Mouse (Mus musculus) spleen, adult 2 months (tissue): ENCODE results near the gene Fndc8.

Experiments used
- CTCF ChIP-seq: fragments of 200-500 bp; IDR thresholded peaks from 2 replicates; pipeline ENCODE4 v1.5.1; 2011; ENCODE audit warnings: mild to moderate bottlenecking, inconsistent platforms; ENCODE audit not compliant: insufficient read depth, insufficient read length, insufficient replicate concordance; ENCODE audit errors: extremely low read depth
- POLR2A ChIP-seq: fragments of 200-500 bp; IDR thresholded peaks from 2 replicates; pipeline ENCODE4 v1.6.1; 2011; ENCODE audit warnings: low read depth, low read length, inconsistent platforms

GRCm38 (mm10) chr11:82904952-82905351 lies 13.0 kb downstream of the Fndc8 start:
- TF ChIP-seq CTCF = no peak
- TF ChIP-seq POLR2A = no peak
